Comparison of ENCODE assay signal across 23 mouse cellular contexts in the genomic region with DNA sequence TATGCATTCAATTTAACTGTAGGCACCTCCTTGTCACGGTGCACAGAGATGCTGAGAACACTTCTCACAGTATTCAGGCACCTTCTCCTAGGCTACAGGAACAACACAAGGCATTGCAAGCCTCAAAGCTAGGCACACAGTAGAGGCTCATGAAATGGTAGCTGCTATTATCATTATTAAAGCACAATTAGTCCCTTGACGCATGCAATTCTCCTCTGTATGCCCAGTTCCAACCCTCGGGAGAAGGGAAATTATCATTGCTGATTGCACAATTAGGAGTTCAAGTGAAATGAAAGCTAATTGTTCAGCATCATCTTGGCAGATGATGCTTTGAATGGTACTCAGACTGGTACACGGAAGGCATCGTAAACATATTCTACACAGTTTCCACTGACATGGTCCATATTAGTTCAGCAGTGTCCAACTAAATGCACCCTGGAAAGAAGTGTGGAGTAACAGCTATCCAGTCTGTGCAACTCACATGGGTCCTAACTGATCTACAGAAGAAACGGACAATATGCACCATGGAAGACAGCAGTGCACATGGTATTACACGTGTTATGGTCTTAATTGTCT.
A peak's percentile ranks its signal among the peaks of the same experiment; 100 is the strongest.
DNase-seq lines count a peak whose midpoint lies in the region; ATAC-seq and TF ChIP-seq lines count a peak whose summit lies in the region.
"Had no signal": no experiment of that assay in that cellular context is flagged by ENCODE, and none has a peak within 500 bp of the region (broad histone marks: within the 10 kb centered on the region; RNA-seq: fewer than 3 reads in every experiment).

No protein-coding gene starts in this region.

- ATAC-seq in embryonic facial prominence, embryonic 14.5 days (ENCODE audit: low read depth), result peak; percentile 15; the same call in 1 of the 2 replicates
- peak; percentile 26; the same call in 1 of the 2 replicates for ATAC-seq in kidney, embryonic 15.5 days (replicated peaks; ENCODE audit: low FRiP score)
- peak; percentile 87 for ATAC-seq in forebrain, embryonic 16.5 days
- no peak for ATAC-seq in activated CD4-positive, CD25-positive, alpha-beta regulatory T cell, adult 4 months
- ATAC-seq in liver, postnatal 0 days, result no peak
- ATAC-seq: hindbrain, embryonic 16.5 days; intestine, postnatal 0 days had no signal

- H3K36me3 ChIP-seq in embryonic facial prominence, embryonic 14.5 days (ENCODE audit: control insufficient read depth, insufficient read depth, low read length), result no peaks in the 10 kb centered on the region
- H3K36me3 ChIP-seq in embryonic facial prominence, embryonic 10.5 days (replicated peaks), result peaks cover 13% of the 10 kb centered on the region
- H3K36me3 ChIP-seq in kidney, embryonic 15.5 days, result peaks cover 12% of the 10 kb centered on the region
- H3K36me3 ChIP-seq in forebrain, embryonic 16.5 days (ENCODE audit: control insufficient read depth, insufficient read depth), result no peaks in the 10 kb centered on the region
- H3K36me3 ChIP-seq in liver, postnatal 0 days (replicated peaks; ENCODE audit: insufficient read depth, low read length), result 0 out of 2 replicates have a peak, but pooled peaks cover 3% of the 10 kb centered on the region

- WGBS in embryonic facial prominence, embryonic 14.5 days, result 81% methylated on average over 7 of the region's 7 CpGs
- 86% methylated on average over 7 of the region's 7 CpGs for WGBS in embryonic facial prominence, embryonic 10.5 days
- 78% methylated on average over 7 of the region's 7 CpGs for WGBS in kidney, embryonic 15.5 days
- WGBS in forebrain, embryonic 16.5 days, result 23% methylated on average over 7 of the region's 7 CpGs
- WGBS in liver, postnatal 0 days (ENCODE audit: insufficient replicate concordance), result 85% methylated on average over 7 of the region's 7 CpGs

- H3K27me3 ChIP-seq in embryonic facial prominence, embryonic 14.5 days (replicated peaks; ENCODE audit: control insufficient read depth, insufficient read depth, low read length), result no peaks in the 10 kb centered on the region
- no peaks in the 10 kb centered on the region for H3K27me3 ChIP-seq in embryonic facial prominence, embryonic 10.5 days (replicated peaks; ENCODE audit: low read depth, poor library complexity, severe bottlenecking)
- H3K27me3 ChIP-seq in kidney, embryonic 15.5 days, result no peaks in the 10 kb centered on the region
- H3K27me3 ChIP-seq in forebrain, embryonic 16.5 days (replicated peaks; ENCODE audit: control insufficient read depth, insufficient read depth, low read length), result no peaks in the 10 kb centered on the region
- H3K27me3 ChIP-seq in liver, postnatal 0 days (ENCODE audit: insufficient read depth, low read length), result no peaks in the 10 kb centered on the region
- H3K27me3 ChIP-seq: limb, embryonic 12.5 days; stomach, embryonic 15.5 days had no signal

- no peak overlapping the region for H3K4me2 ChIP-seq in embryonic facial prominence, embryonic 14.5 days (ENCODE audit: low read depth, low read length)
- H3K4me2 ChIP-seq in kidney, embryonic 15.5 days, result no peak overlapping the region
- H3K4me2 ChIP-seq in forebrain, embryonic 16.5 days (ENCODE audit: low read length), result no peak overlapping the region
- no peak overlapping the region for H3K4me2 ChIP-seq in liver, postnatal 0 days (ENCODE audit: low read depth, low read length)
- H3K4me2 ChIP-seq: limb, embryonic 12.5 days; liver, embryonic 11.5 days; stomach, embryonic 15.5 days had no signal

- H3K9ac ChIP-seq in embryonic facial prominence, embryonic 14.5 days (ENCODE audit: low read depth, low read length), result no peak overlapping the region
- no peak overlapping the region for H3K9ac ChIP-seq in kidney, embryonic 15.5 days
- H3K9ac ChIP-seq in forebrain, embryonic 16.5 days (replicated peaks; ENCODE audit: low read depth, low read length), result no peak overlapping the region
- no peak overlapping the region for H3K9ac ChIP-seq in liver, postnatal 0 days (replicated peaks)
- H3K9ac ChIP-seq: limb, embryonic 12.5 days; stomach, embryonic 15.5 days had no signal

- no peak overlapping the region for H3K4me3 ChIP-seq in embryonic facial prominence, embryonic 14.5 days (ENCODE audit: low read depth, low read length)
- H3K4me3 ChIP-seq in embryonic facial prominence, embryonic 10.5 days, result no peak overlapping the region
- H3K4me3 ChIP-seq in kidney, embryonic 15.5 days (replicated peaks), result no peak overlapping the region
- no peak overlapping the region for H3K4me3 ChIP-seq in forebrain, embryonic 16.5 days (replicated peaks; ENCODE audit: low read length)
- no peak overlapping the region for H3K4me3 ChIP-seq in liver, postnatal 0 days (ENCODE audit: low read depth, low read length)
- H3K4me3 ChIP-seq: limb, embryonic 12.5 days; midbrain, embryonic 10.5 days; stomach, embryonic 15.5 days had no signal

- H3K4me1 ChIP-seq in embryonic facial prominence, embryonic 14.5 days (ENCODE audit: control insufficient read depth, insufficient read depth, low read length), result peaks cover 15% of the 10 kb centered on the region
- peaks cover 20% of the 10 kb centered on the region for H3K4me1 ChIP-seq in embryonic facial prominence, embryonic 10.5 days
- peaks cover 28% of the 10 kb centered on the region for H3K4me1 ChIP-seq in kidney, embryonic 15.5 days
- H3K4me1 ChIP-seq in forebrain, embryonic 16.5 days (replicated peaks; ENCODE audit: control insufficient read depth, insufficient read depth, low read length), result peaks cover 10% of the 10 kb centered on the region
- no peaks in the 10 kb centered on the region for H3K4me1 ChIP-seq in liver, postnatal 0 days (ENCODE audit: insufficient read depth)
- H3K4me1 ChIP-seq: midbrain, embryonic 10.5 days; stomach, embryonic 15.5 days had no signal

- DNase-seq in embryonic facial prominence, embryonic 14.5 days (ENCODE audit: low spot score), result no peak
- no peak for DNase-seq in embryonic facial prominence, embryonic 10.5 days (ENCODE audit: low spot score)
- no peak for DNase-seq in kidney, adult 18-20 months
- DNase-seq in MN1 (ENCODE audit: low spot score), result peak; percentile 11
- DNase-seq in liver, postnatal 0 days, result no peak
- DNase-seq: adrenal gland, postnatal 25 days; cerebellum, adult 9-11 months; gastrocnemius, postnatal 25 days; lung, adult 18-20 months; lung, postnatal 10 days; right cerebral cortex, adult 18-20 months; right cerebral cortex, postnatal 4 days; thymus, adult 18-20 months; thymus, postnatal 4 days had no signal

- TF ChIP-seq CTCF in liver, postnatal 0 days (IDR thresholded peaks at IDR 0.05; ENCODE audit: low read depth), result no peak

- H3K27ac ChIP-seq in embryonic facial prominence, embryonic 14.5 days (replicated peaks; ENCODE audit: low read depth, low read length), result no peak overlapping the region
- H3K27ac ChIP-seq in embryonic facial prominence, embryonic 10.5 days (replicated peaks), result no peak overlapping the region
- peak overlapping the region; percentile 43 for H3K27ac ChIP-seq in kidney, embryonic 15.5 days
- H3K27ac ChIP-seq in forebrain, embryonic 16.5 days (ENCODE audit: low read length), result peak overlapping the region; percentile 9
- no peak overlapping the region for H3K27ac ChIP-seq in liver, postnatal 0 days (ENCODE audit: low read depth)
- H3K27ac ChIP-seq: limb, embryonic 12.5 days; stomach, embryonic 15.5 days had no signal

- H3K9me3 ChIP-seq in embryonic facial prominence, embryonic 14.5 days (ENCODE audit: control insufficient read depth, low read length), result no peaks in the 10 kb centered on the region
- peaks cover 7% of the 10 kb centered on the region; the same call in 1 of the 2 replicates for H3K9me3 ChIP-seq in embryonic facial prominence, embryonic 10.5 days
- 0 out of 2 replicates have a peak, but pooled peaks cover 4% of the 10 kb centered on the region for H3K9me3 ChIP-seq in kidney, embryonic 15.5 days (replicated peaks)
- no peaks in the 10 kb centered on the region for H3K9me3 ChIP-seq in forebrain, embryonic 16.5 days (ENCODE audit: control insufficient read depth, low read length)
- no peaks in the 10 kb centered on the region for H3K9me3 ChIP-seq in liver, postnatal 0 days (ENCODE audit: low read length)
- H3K9me3 ChIP-seq: stomach, embryonic 15.5 days had no signal

- TF ChIP-seq EP300 in liver, postnatal 0 days (IDR thresholded peaks at IDR 0.05; ENCODE audit: low read depth), result no peak

Comparison
In these comparisons a context has a peak if more than half of its experiments do, and no peak if none do; other contexts are left out.
1. ATAC-seq: peak in embryonic facial prominence, embryonic 14.5 days (single experiment), kidney, embryonic 15.5 days (single experiment) and forebrain, embryonic 16.5 days (single experiment); none in activated CD4-positive, CD25-positive, alpha-beta regulatory T cell, adult 4 months (single experiment) and liver, postnatal 0 days (single experiment).
2. H3K27ac ChIP-seq: peak in kidney, embryonic 15.5 days (single experiment) and forebrain, embryonic 16.5 days (single experiment); none in embryonic facial prominence, embryonic 14.5 days (single experiment), embryonic facial prominence, embryonic 10.5 days (single experiment) and liver, postnatal 0 days (single experiment).